Mouse (Mus musculus) heart, postnatal 4 days (tissue): ENCODE measurements around the gene Vps37b. TPM values are rescaled to one million over a fixed set of nuclear protein-coding genes. Genes with fewer than 3 reads are reported as not detected.
"Not testable (repeated sequence)": the region's sequence is repeated elsewhere in the genome, so short reads cannot be mapped to it uniquely, and the experiment has no call there.

Source experiments
- DNase-seq: peaks from one replicate; pipeline ENCODE4 v3.0.0; 2021
- total RNA-seq, 2 experiments: library from RNA; stranded (reverse); gene quantifications; 2 replicates each; pipeline ENCODE4 v1.2.3; 2021

The Vps37b gene
- 10 to 100 TPM; 42.3 to 49.1 TPM for total RNA-seq

- peak; percentile 95 for DNase-seq
Measured at GRCm38 (mm10) chr5:124032001-124032508, at the start of gene Vps37b. TSS of gene Vps37b (minus strand) at chr5:124032270.

GRCm38 (mm10) chr5:124079880-124080279 is 47.8 kb upstream of the Vps37b start:
- no peak for DNase-seq

GRCm38 (mm10) chr5:124078794-124079416 is 46.8 kb upstream of the Vps37b start:
- DNase-seq = peak; percentile 46

- no peak for DNase-seq
Measured at GRCm38 (mm10) chr5:124077856-124078460, 45.9 kb upstream of the Vps37b start.

GRCm38 (mm10) chr5:124077241-124077640 is 45.2 kb upstream of the Vps37b start:
- DNase-seq = no peak

- no peak for DNase-seq
Measured at GRCm38 (mm10) chr5:124076559-124076958, 44.5 kb upstream of the Vps37b start.

- no peak for DNase-seq
Measured at GRCm38 (mm10) chr5:124075716-124076115, 43.6 kb upstream of the Vps37b start.

- DNase-seq = no peak
Measured at GRCm38 (mm10) chr5:124074845-124075307, 42.8 kb upstream of the Vps37b start.

GRCm38 (mm10) chr5:124073682-124074081 is 41.6 kb upstream of the Vps37b start:
- no peak for DNase-seq

- DNase-seq = no peak
Measured at GRCm38 (mm10) chr5:124069657-124070056, 37.6 kb upstream of the Vps37b start.

- no peak for DNase-seq
Measured at GRCm38 (mm10) chr5:124062037-124062824, 30.2 kb upstream of the Vps37b start.

GRCm38 (mm10) chr5:124059677-124060076 is 27.6 kb upstream of the Vps37b start:
- no peak for DNase-seq

- no peak for DNase-seq
Measured at GRCm38 (mm10) chr5:124058749-124059148, 26.7 kb upstream of the Vps37b start.

GRCm38 (mm10) chr5:124056956-124057355 is 24.9 kb upstream of the Vps37b start:
- no peak for DNase-seq

GRCm38 (mm10) chr5:124056219-124056618 is 24.1 kb upstream of the Vps37b start:
- no peak for DNase-seq

- DNase-seq = not testable (repeated sequence)
Measured at GRCm38 (mm10) chr5:124052641-124053040, 20.6 kb upstream of the Vps37b start.

- DNase-seq = no peak
Measured at GRCm38 (mm10) chr5:124051899-124052491, 19.9 kb upstream of the Vps37b start.

- DNase-seq = no peak
Measured at GRCm38 (mm10) chr5:124050095-124051050, 18.3 kb upstream of the Vps37b start.

- DNase-seq = no peak
Measured at GRCm38 (mm10) chr5:124049249-124050045, 17.4 kb upstream of the Vps37b start.

- DNase-seq = no peak
Measured at GRCm38 (mm10) chr5:124046741-124047401, 14.8 kb upstream of the Vps37b start.
